Mouse (Mus musculus): ENCODE data around the gene Sun2. TPM values are rescaled to one million over a fixed set of nuclear protein-coding genes. Genes with fewer than 3 reads are reported as not detected.
A peak's percentile ranks its signal among the peaks of the same experiment; 100 is the strongest.

Sun2 gene
- polyA plus RNA-seq, 2 experiments, result 1.6 to 7.0 TPM

DNA sequence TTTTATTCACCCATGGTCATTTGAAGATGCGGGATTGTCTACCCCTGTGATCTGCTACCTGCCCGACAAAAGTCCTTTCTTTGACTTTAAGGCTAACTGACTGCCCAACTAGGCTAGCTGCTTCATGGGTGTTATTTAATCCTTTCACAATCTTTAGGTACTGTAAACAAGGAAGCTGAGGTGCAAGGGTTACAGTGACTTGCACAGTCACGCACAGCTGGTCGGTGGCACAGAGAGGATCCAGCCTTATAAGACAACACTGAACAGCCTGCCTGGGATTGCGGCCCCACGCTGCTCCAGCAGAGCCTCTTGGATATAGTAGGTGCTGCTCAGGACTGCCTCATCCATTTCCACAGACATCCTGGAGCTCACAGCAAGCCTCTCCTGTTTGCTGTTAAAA, 59.2 kb downstream of the Sun2 start:
- H3K4me3 ChIP-seq (ENCODE audit: insufficient read depth in 1 of 2, low read depth in 2 of 2, low read length in 2 of 2), result peak overlapping the region; percentile 5 to 89; a peak in 3 of 4 replicates
- peak overlapping the region; percentile 95 for H3K27ac ChIP-seq
- H3K4me2 ChIP-seq (ENCODE audit: low read depth), result peak overlapping the region; percentile 88
- WGBS (ENCODE audit: insufficient replicate concordance), result 76% methylated on average over 6 of the region's 6 CpGs
- no peak for TF ChIP-seq CTCF (IDR thresholded peaks at IDR 0.05; ENCODE audit: low read depth)
- peak overlapping the region; percentile 44 for H3K9ac ChIP-seq (replicated peaks)
- no peak for DNase-seq (ENCODE audit: low read depth in 3 of 3, low spot score in 3 of 3)
- H3K27me3 ChIP-seq (ENCODE audit: control insufficient read depth, insufficient read depth, low read length), result no peaks in the 10 kb centered on the region
- peaks cover 41 to 52% of the 10 kb centered on the region in 2 experiments for H3K4me1 ChIP-seq (replicated peaks; ENCODE audit: control insufficient read depth in 2 of 2, insufficient read depth in 2 of 2, low read length in 1 of 2)
- no peak for ATAC-seq (ENCODE audit: insufficient read depth)
- H3K36me3 ChIP-seq (replicated peaks; ENCODE audit: control insufficient read depth, insufficient read depth, low read depth), result peaks cover 5% of the 10 kb centered on the region
- H3K9me3 ChIP-seq (ENCODE audit: control insufficient read depth, low read length), result no peaks in the 10 kb centered on the region

GRCm38 (mm10) chr15:79681973-79682372, 60.4 kb downstream of the Sun2 start:
- Histone ChIP-seq H3K4me3 (ENCODE audit: insufficient read depth in 1 of 2, low read depth in 2 of 2, low read length in 2 of 2) (no peak overlapping the region), H3K9me3 (ENCODE audit: control insufficient read depth, low read length) (no peaks in the 10 kb centered on the region), H3K27me3 (ENCODE audit: control insufficient read depth, insufficient read depth, low read length) (no peaks in the 10 kb centered on the region), H3K36me3 (replicated peaks; ENCODE audit: control insufficient read depth, insufficient read depth, low read depth) (peaks cover 6% of the 10 kb centered on the region), H3K4me2 (ENCODE audit: low read depth) (peak overlapping the region; percentile 88), H3K9ac (replicated peaks) (no peak overlapping the region; the same call in none of the 2 replicates), H3K27ac (peak overlapping the region; percentile 95), H3K4me1 (replicated peaks; ENCODE audit: control insufficient read depth in 2 of 2, insufficient read depth in 2 of 2, low read length in 1 of 2) (peaks cover 41 to 52% of the 10 kb centered on the region in 2 experiments)
- DNase-seq (ENCODE audit: low read depth in 3 of 3, low spot score in 3 of 3) (no peak), ATAC-seq (ENCODE audit: insufficient read depth) (peak; percentile 44)
- 53% methylated on average over 4 of the region's 4 CpGs for WGBS (ENCODE audit: insufficient replicate concordance)
- no peak for TF ChIP-seq CTCF (IDR thresholded peaks at IDR 0.05; ENCODE audit: low read depth)
- no peak for TF ChIP-seq EP300 (IDR thresholded peaks at IDR 0.05; ENCODE audit: low read depth)

DNA sequence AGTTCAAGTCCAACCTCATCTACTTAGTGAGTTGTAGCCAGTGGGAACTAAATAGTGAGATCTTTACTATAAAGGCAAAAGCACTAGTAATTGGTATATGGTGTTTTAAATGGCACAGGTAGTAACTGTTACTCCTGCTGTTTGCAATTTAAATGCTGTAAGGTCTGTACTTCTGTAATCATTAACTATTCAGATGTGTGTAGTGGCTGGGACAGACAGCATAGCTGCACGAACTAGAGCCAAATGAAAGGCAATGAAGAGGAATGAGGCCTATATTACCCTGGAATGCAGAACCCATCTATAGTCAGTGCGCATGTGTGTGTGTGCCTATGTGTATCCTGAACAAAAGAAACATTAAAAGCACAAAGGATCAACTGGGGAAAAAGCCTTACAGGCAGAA, 64.4 kb downstream of the Sun2 start:
- H3K36me3 ChIP-seq (replicated peaks; ENCODE audit: control insufficient read depth, insufficient read depth, low read depth), result peaks cover 44% of the 10 kb centered on the region
- no peak for TF ChIP-seq CTCF (IDR thresholded peaks at IDR 0.05; ENCODE audit: low read depth)
- TF ChIP-seq EP300 (IDR thresholded peaks at IDR 0.05; ENCODE audit: low read depth), result no peak
- no peak overlapping the region for H3K27ac ChIP-seq
- ATAC-seq (ENCODE audit: insufficient read depth) (no peak), DNase-seq (ENCODE audit: low read depth in 3 of 3, low spot score in 3 of 3) (no peak)
- no peaks in the 10 kb centered on the region for H3K27me3 ChIP-seq (ENCODE audit: control insufficient read depth, insufficient read depth, low read length)
- WGBS (ENCODE audit: insufficient replicate concordance), result 73% methylated on average over 2 of the region's 2 CpGs
- H3K9ac ChIP-seq (replicated peaks), result no peak overlapping the region
- H3K4me3 ChIP-seq (ENCODE audit: insufficient read depth in 1 of 2, low read depth in 2 of 2, low read length in 2 of 2), result no peak overlapping the region
- H3K9me3 ChIP-seq (ENCODE audit: control insufficient read depth, low read length), result no peaks in the 10 kb centered on the region
- H3K4me1 ChIP-seq (replicated peaks; ENCODE audit: control insufficient read depth in 2 of 2, insufficient read depth in 2 of 2, low read length in 1 of 2), result peaks cover 17 to 18% of the 10 kb centered on the region in 2 experiments
- no peak overlapping the region for H3K4me2 ChIP-seq (ENCODE audit: low read depth)

Other genes starting within 250 kb of the Sun2 start
- not detected in 2 replicates for gene Kcnj4, start 237.3 kb downstream of the Sun2 start, polyA plus RNA-seq (2012; rRNA removed)
- not detected in 2 replicates for gene Kcnj4, start 237.3 kb downstream of the Sun2 start, polyA plus RNA-seq (2014; fragmentation: Nextera tagmentation; extraction: Ambion mirVana)
- gene Kdelr3, start 226.1 kb downstream of the Sun2 start, polyA plus RNA-seq (2012; rRNA removed), result 2.3 and 2.6 TPM in 2 replicates
- 3.2 TPM in 2 replicates for gene Kdelr3, start 226.1 kb downstream of the Sun2 start, polyA plus RNA-seq (2014; fragmentation: Nextera tagmentation; extraction: Ambion mirVana)
- gene Ddx17, start 195.8 kb downstream of the Sun2 start, polyA plus RNA-seq (2012; rRNA removed), result 71.4 and 104 TPM in 2 replicates
- gene Ddx17, start 195.8 kb downstream of the Sun2 start, polyA plus RNA-seq (2014; fragmentation: Nextera tagmentation; extraction: Ambion mirVana), result 13.9 and 19.0 TPM in 2 replicates
- 0.22 and 0.40 TPM in 2 replicates for gene Dmc1, start 137.4 kb downstream of the Sun2 start, polyA plus RNA-seq (2012; rRNA removed)
- gene Dmc1, start 137.4 kb downstream of the Sun2 start, polyA plus RNA-seq (2014; fragmentation: Nextera tagmentation; extraction: Ambion mirVana), result 0.32 TPM in 2 replicates
- gene Fam227a, start 83.6 kb downstream of the Sun2 start, polyA plus RNA-seq (2012; rRNA removed), result 0.26 and 0.35 TPM in 2 replicates
- gene Fam227a, start 83.6 kb downstream of the Sun2 start, polyA plus RNA-seq (2014; fragmentation: Nextera tagmentation; extraction: Ambion mirVana), result 0.06 TPM in 1 of 2 replicates, not detected in the other
- 4.0 and 4.6 TPM in 2 replicates for gene Cby1, start 83.3 kb downstream of the Sun2 start, polyA plus RNA-seq (2012; rRNA removed)
- 13.4 and 15.7 TPM in 2 replicates for gene Cby1, start 83.3 kb downstream of the Sun2 start, polyA plus RNA-seq (2014; fragmentation: Nextera tagmentation; extraction: Ambion mirVana)
- gene Tomm22, start 71.7 kb downstream of the Sun2 start, polyA plus RNA-seq (2012; rRNA removed), result 51.1 and 58.4 TPM in 2 replicates
- gene Tomm22, start 71.7 kb downstream of the Sun2 start, polyA plus RNA-seq (2014; fragmentation: Nextera tagmentation; extraction: Ambion mirVana), result 142 and 148 TPM in 2 replicates
- 19.7 and 21.4 TPM in 2 replicates for gene Josd1, start 54.6 kb downstream of the Sun2 start, polyA plus RNA-seq (2012; rRNA removed)
- gene Josd1, start 54.6 kb downstream of the Sun2 start, polyA plus RNA-seq (2014; fragmentation: Nextera tagmentation; extraction: Ambion mirVana), result 13.0 and 13.2 TPM in 2 replicates
- gene Gtpbp1, start 51.7 kb downstream of the Sun2 start, polyA plus RNA-seq (2012; rRNA removed), result 23.5 and 23.7 TPM in 2 replicates
- gene Gtpbp1, start 51.7 kb downstream of the Sun2 start, polyA plus RNA-seq (2014; fragmentation: Nextera tagmentation; extraction: Ambion mirVana), result 22.6 and 28.2 TPM in 2 replicates
- 5.5 TPM in 2 replicates for gene Dnal4, start 35.3 kb upstream of the Sun2 start, polyA plus RNA-seq (2012; rRNA removed)
- gene Dnal4, start 35.3 kb upstream of the Sun2 start, polyA plus RNA-seq (2014; fragmentation: Nextera tagmentation; extraction: Ambion mirVana), result 6.3 and 6.8 TPM in 2 replicates
- 0.09 and 0.13 TPM in 2 replicates for gene Nptxr, start 62.2 kb upstream of the Sun2 start, polyA plus RNA-seq (2012; rRNA removed)
- gene Nptxr, start 62.2 kb upstream of the Sun2 start, polyA plus RNA-seq (2014; fragmentation: Nextera tagmentation; extraction: Ambion mirVana), result 0.11 TPM in 1 of 2 replicates, not detected in the other
- gene Npcd, start 91.7 kb upstream of the Sun2 start, polyA plus RNA-seq (2012; rRNA removed), result not detected in 2 replicates
- 0.08 TPM in 1 of 2 replicates, not detected in the other for gene Npcd, start 91.7 kb upstream of the Sun2 start, polyA plus RNA-seq (2014; fragmentation: Nextera tagmentation; extraction: Ambion mirVana)
- 7.2 and 7.7 TPM in 2 replicates for gene Cbx6, start 92.2 kb upstream of the Sun2 start, polyA plus RNA-seq (2012; rRNA removed)
- gene Cbx6, start 92.2 kb upstream of the Sun2 start, polyA plus RNA-seq (2014; fragmentation: Nextera tagmentation; extraction: Ambion mirVana), result 2.9 and 3.7 TPM in 2 replicates
- 23.5 and 29.8 TPM in 2 replicates for gene Apobec3, start 149.1 kb upstream of the Sun2 start, polyA plus RNA-seq (2012; rRNA removed)
- 34.3 and 35.9 TPM in 2 replicates for gene Apobec3, start 149.1 kb upstream of the Sun2 start, polyA plus RNA-seq (2014; fragmentation: Nextera tagmentation; extraction: Ambion mirVana)
- gene Cbx7, start 228.6 kb upstream of the Sun2 start, polyA plus RNA-seq (2012; rRNA removed), result 2.5 and 2.6 TPM in 2 replicates
- gene Cbx7, start 228.6 kb upstream of the Sun2 start, polyA plus RNA-seq (2014; fragmentation: Nextera tagmentation; extraction: Ambion mirVana), result 0.62 and 1.3 TPM in 2 replicates